Mouse (Mus musculus): ENCODE results near the gene Myo18a. TPM values are rescaled to one million over a fixed set of nuclear protein-coding genes. Genes with fewer than 3 reads are reported as not detected.

Gene Myo18a
- total RNA-seq, 2 experiments from 2014 or later: 273 to 280 TPM

DNA sequence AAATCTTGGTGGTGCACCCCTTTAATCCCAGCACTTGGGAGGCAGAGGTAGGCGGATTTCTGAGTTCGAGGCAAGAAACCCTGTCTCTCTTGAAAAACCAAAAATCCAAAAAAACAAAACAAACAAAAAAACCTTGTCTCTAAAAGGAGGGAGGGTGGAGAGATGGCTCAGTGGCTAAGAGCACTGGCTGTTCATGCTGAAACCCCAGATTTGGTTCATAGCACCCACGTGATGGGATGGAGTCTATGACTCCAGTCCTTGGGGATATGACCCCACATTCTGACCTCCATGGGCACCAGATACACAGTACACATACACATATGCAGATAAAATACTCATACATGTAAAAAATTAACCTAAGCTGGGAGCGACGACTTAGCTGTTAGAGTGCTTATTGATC lies 125.8 kb downstream of the Myo18a start:
- intact Hi-C loops (cut with DNase I): no loop called here
- DNase-seq (ENCODE audit: low spot score): no peak

DNA sequence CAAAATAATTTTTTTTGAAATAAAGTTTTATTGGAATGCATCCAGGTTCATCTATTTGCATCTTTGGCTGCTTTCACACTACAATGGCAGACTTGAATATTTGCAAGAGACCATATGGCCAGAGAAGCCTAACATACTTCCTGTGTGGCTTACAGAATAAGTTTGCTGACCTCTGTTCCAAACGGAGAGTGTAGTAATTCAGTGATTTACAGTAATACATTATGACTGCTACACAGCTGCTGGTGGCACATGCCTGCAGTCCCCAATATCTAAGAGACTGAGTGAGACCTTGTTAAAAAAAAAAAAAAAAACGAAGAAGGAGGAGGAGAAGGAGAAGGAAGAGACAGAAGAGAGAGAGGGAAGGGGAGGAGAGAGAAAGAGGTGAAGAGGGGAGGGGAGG lies 126.4 kb downstream of the Myo18a start:
- DNase-seq (ENCODE audit: low spot score): no peak
- intact Hi-C loops (cut with DNase I): no loop called here

DNA sequence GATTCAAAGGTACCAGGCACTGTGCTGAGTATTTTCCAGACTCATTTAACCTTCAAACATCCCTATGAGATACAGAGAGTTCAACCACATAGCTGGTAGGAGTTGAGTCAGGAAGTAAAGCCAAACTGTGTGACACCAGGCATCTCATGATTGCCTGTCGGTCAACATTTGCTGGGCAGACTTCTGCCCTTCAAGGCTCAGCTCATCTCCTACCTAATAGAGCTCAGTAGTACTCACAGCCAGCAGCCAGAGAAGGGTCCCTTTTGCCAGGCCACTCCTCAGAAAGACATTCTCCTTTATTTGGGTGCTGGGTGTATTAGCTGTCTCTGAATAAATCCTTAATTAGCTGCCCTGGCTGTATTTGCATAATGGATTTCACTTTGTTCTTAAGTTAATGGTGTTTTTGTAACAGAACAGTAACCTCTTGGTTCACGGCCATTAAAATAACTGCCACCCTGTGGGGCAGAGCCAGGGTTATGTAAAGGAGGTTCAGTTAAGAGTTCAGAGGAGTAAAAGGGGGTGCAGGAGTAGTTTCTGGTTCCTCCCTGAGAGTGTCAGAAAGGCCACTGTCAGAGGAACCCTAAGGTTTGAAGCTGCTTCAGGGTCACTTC lies 127.7 kb downstream of the Myo18a start:
- intact Hi-C loops (cut with DNase I): no loop called here
- DNase-seq (ENCODE audit: low spot score): no peak

- intact Hi-C loops (cut with DNase I): no loop called here
- DNase-seq (ENCODE audit: low spot score): no peak
These were observed 129.8 kb downstream of the Myo18a start for GRCm38 (mm10) chr11:77892883-77893282.

- DNase-seq (ENCODE audit: low spot score): no peak
- intact Hi-C loops (cut with DNase I): no loop called here
These were observed 130.2 kb downstream of the Myo18a start for GRCm38 (mm10) chr11:77893283-77893682.

DNA sequence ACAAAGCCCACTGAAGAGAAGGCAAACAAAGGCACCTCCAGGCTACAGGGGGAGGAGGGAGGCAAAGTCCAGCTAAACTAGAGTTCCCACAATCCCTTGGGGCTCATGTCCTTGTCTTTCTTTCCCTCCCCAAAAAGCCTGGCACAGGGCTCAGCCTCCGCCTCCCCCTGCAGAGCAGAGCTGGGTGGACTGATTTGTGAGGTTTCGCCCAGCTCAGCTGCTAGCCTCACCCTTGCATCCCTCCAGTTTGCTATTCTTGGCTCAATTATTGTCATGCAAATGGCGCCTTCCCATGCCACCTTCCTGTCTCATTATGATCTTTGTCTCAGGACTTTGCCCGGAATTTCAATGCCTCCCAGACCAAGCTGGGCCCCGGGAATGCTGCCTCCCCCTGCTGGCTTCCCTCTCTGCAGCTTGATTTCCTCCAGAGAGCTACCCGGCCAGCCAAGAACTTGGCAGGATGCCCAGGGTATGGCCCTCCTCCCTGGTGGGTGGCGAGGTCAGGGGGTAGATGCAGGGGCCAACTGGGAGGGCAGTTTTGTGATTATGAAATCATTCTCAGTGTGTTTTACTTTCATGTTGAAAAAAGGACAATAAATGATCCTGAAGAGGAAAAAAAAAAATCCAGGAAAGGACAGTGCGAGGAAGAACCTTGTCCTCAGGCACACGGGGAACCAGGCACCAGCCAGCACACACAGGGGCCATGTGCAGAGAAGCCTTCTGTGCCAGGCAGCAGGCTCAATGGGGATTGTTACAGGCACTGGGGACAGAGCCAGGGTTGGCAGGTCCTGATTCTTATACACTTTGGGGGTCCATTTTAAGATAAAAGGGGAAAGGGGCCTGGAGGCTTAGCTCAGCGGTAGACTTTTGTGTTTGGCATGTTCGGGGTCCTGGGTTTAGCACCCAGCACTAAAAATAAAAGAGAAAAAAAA lies 131.0 kb downstream of the Myo18a start, which contains the start of gene Pipox:
Pipox (minus strand) TSS at position 310 of the 932 bp plus-strand sequence.
- DNase-seq (ENCODE audit: low spot score): peak; percentile 74
- intact Hi-C loops (cut with DNase I): no loop called here

- intact Hi-C loops (cut with DNase I): no loop called here
- DNase-seq (ENCODE audit: low spot score): no peak
These were observed 131.9 kb downstream of the Myo18a start for GRCm38 (mm10) chr11:77894967-77895366.

- DNase-seq (ENCODE audit: low spot score): no peak
- intact Hi-C loops (cut with DNase I): no loop called here
These were observed 133.0 kb downstream of the Myo18a start for GRCm38 (mm10) chr11:77896011-77896410.

- DNase-seq (ENCODE audit: low spot score): no peak
- intact Hi-C loops (cut with DNase I): no loop called here
These were observed 133.4 kb downstream of the Myo18a start for GRCm38 (mm10) chr11:77896480-77896819.

GRCm38 (mm10) chr11:77896820-77897805 lies 134.1 kb downstream of the Myo18a start:
- intact Hi-C loops (cut with DNase I): no loop called here
- no peak for DNase-seq (ENCODE audit: low spot score)

DNA sequence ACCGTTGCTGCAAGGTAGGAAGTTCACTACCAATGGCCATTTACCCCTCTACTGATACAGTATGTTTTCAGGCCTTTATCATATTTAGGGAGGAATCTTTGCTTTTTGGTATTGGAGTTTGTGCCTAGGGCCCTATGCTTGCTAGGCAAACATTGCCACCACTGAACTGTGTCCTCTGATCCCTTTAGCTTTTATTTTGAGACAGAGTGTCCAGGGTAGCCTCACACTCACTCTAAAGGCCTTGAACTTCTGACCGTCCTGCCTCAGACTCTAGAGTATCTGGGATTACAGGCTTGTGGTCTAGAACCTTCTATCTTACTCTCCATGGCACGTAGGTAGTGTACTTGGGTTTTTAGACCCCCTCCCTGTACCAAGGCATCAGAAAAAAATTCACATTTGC lies 137.1 kb downstream of the Myo18a start:
- intact Hi-C loops (cut with DNase I): no loop called here
- no peak for DNase-seq (ENCODE audit: low spot score)

GRCm38 (mm10) chr11:77900696-77901095 lies 137.7 kb downstream of the Myo18a start:
- intact Hi-C loops (cut with DNase I): no loop called here
- no peak for DNase-seq (ENCODE audit: low spot score)

DNA sequence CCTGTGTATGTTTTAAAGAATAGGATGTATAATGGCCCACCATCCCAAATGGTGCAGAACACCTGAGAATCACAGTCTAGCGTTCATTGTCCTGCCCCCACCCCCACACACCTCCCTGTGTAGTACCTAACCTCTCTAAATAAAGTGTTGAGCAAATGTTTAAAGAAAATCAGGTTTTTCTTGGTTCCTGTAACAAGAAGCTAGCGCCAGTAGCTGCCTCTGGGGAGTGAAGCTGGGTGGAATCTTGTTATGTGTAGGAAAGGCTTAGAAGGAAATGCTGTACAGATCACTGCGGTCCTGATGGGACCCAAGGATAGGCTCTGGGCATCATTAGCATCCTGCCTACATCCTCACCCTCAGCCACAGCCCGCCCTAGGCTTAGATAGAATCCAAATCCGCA lies 138.3 kb downstream of the Myo18a start:
- intact Hi-C loops (cut with DNase I): no loop called here
- DNase-seq (ENCODE audit: low spot score): no peak

DNA sequence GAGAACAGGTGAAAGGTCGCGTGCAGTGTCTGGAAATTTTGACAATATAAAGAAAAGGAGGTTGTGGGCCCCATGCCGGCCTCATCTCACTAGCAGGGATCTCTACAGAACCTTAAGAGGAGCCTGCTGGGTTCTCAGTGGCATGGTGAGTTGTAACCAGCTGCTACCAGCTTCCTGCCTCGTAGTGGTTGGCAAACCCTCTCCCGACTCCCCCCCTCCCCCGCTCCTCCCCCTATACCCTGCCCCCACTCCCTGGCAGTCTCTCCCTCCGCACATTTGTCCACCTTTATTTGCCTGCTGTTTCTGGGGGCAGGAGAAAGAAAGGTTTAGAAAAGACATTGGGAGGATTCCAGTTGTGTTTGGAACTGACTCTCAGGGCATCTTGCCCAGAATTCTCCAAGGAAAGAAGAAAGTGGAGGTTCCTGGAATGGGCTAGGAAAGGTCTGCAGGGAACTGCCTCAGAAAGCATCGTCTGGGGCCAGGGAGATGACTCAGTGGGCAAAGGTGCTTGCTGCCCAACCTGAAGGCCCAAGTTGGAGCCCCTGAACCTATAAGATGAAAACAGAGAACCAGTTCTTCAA lies 138.8 kb downstream of the Myo18a start:
- no peak for DNase-seq (ENCODE audit: low spot score)
- intact Hi-C loops (cut with DNase I): no loop called here

- DNase-seq (ENCODE audit: low spot score): no peak
- intact Hi-C loops (cut with DNase I): no loop called here
These were observed 140.7 kb downstream of the Myo18a start for GRCm38 (mm10) chr11:77903761-77904160.

GRCm38 (mm10) chr11:77904707-77905106 lies 141.7 kb downstream of the Myo18a start:
- DNase-seq (ENCODE audit: low spot score): no peak
- intact Hi-C loops (cut with DNase I): no loop called here

- intact Hi-C loops (cut with DNase I): no loop called here
- DNase-seq (ENCODE audit: low spot score): no peak
These were observed 143.1 kb downstream of the Myo18a start for GRCm38 (mm10) chr11:77906097-77906687.

GRCm38 (mm10) chr11:77906747-77907174 lies 143.7 kb downstream of the Myo18a start:
- intact Hi-C loops (cut with DNase I): no loop called here
- no peak for DNase-seq (ENCODE audit: low spot score)

GRCm38 (mm10) chr11:77908468-77908867 lies 145.4 kb downstream of the Myo18a start:
- intact Hi-C loops (cut with DNase I): no loop called here
- no peak for DNase-seq (ENCODE audit: low spot score)
